Mouse (Mus musculus): ENCODE data around the gene Ankrd65.
"Not testable (repeated sequence)": the region's sequence is repeated elsewhere in the genome, so short reads cannot be mapped to it uniquely, and the experiment has no call there.

Gene Ankrd65

GRCm38 (mm10) chr4:155774971-155775740 is 15.1 kb upstream of the Ankrd65 start:
- no peak for DNase-seq (ENCODE audit: low spot score)

GRCm38 (mm10) chr4:155775855-155776254 is 14.4 kb upstream of the Ankrd65 start:
- DNase-seq (ENCODE audit: low spot score) = no peak

GRCm38 (mm10) chr4:155776704-155777335 is 13.4 kb upstream of the Ankrd65 start:
- no peak for DNase-seq (ENCODE audit: low spot score)

GRCm38 (mm10) chr4:155777816-155778215 is 12.4 kb upstream of the Ankrd65 start:
- DNase-seq (ENCODE audit: low spot score) = no peak

- no peak for DNase-seq (ENCODE audit: low spot score)
Observed at GRCm38 (mm10) chr4:155779498-155779897, 10.7 kb upstream of the Ankrd65 start.

- DNase-seq (ENCODE audit: low spot score) = no peak
Observed at GRCm38 (mm10) chr4:155780895-155781294, 9.3 kb upstream of the Ankrd65 start.

- DNase-seq (ENCODE audit: low spot score) = no peak
Observed at GRCm38 (mm10) chr4:155783486-155784080, 6.7 kb upstream of the Ankrd65 start.

- peak; percentile 70 for DNase-seq (ENCODE audit: low spot score)
Observed at GRCm38 (mm10) chr4:155784081-155784701, 6.0 kb upstream of the Ankrd65 start.

GRCm38 (mm10) chr4:155785246-155785645 is 5.0 kb upstream of the Ankrd65 start:
- no peak for DNase-seq (ENCODE audit: low spot score)

GRCm38 (mm10) chr4:155785819-155786218 is 4.4 kb upstream of the Ankrd65 start, which contains the start of gene Tmem88b:
Gene Tmem88b, minus strand, starts transcription at chr4:155785874.
- DNase-seq (ENCODE audit: low spot score) = no peak

GRCm38 (mm10) chr4:155788300-155788699 is 1.9 kb upstream of the Ankrd65 start:
- peak; percentile 48 for DNase-seq (ENCODE audit: low spot score)

- DNase-seq (ENCODE audit: low spot score) = not testable (repeated sequence)
Observed at GRCm38 (mm10) chr4:155788833-155789232, 1.4 kb upstream of the Ankrd65 start.

- no peak for DNase-seq (ENCODE audit: low spot score)
Observed at GRCm38 (mm10) chr4:155790650-155791161, 467 bp downstream of the Ankrd65 start.

GRCm38 (mm10) chr4:155791240-155791933 is 1.1 kb downstream of the Ankrd65 start:
- no peak for DNase-seq (ENCODE audit: low spot score)

GRCm38 (mm10) chr4:155793730-155794129 is 3.5 kb downstream of the Ankrd65 start:
- DNase-seq (ENCODE audit: low spot score) = no peak

- no peak for DNase-seq (ENCODE audit: low spot score)
Observed at GRCm38 (mm10) chr4:155802075-155802474, 11.8 kb downstream of the Ankrd65 start.

GRCm38 (mm10) chr4:155802741-155803339 is 12.6 kb downstream of the Ankrd65 start, which contains the start of gene Mrpl20:
Gene Mrpl20, plus strand, starts transcription at chr4:155802878.
- DNase-seq (ENCODE audit: low spot score) = no peak

- DNase-seq (ENCODE audit: low spot score) = peak; percentile 92
Observed at GRCm38 (mm10) chr4:155803340-155804041, 13.3 kb downstream of the Ankrd65 start.

- no peak for DNase-seq (ENCODE audit: low spot score)
Observed at GRCm38 (mm10) chr4:155807841-155808240, 17.6 kb downstream of the Ankrd65 start.

- DNase-seq (ENCODE audit: low spot score) = peak; percentile 85
Observed at GRCm38 (mm10) chr4:155811929-155812664, 21.9 kb downstream of the Ankrd65 start, which contains the start of gene Ccnl2. Gene Ccnl2, plus strand, starts transcription at chr4:155812489.

Data from spleen, adult 12 weeks (tissue).